Mouse (Mus musculus) erythroblast, adult 5-6 weeks (primary cell): ENCODE results near the gene Tagln. TPM values are rescaled to one million over a fixed set of nuclear protein-coding genes. Genes with fewer than 3 reads are reported as not detected.

Source experiments
- ATAC-seq: replicated peaks from 2 replicates; pipeline ENCODE4 v1.8.0; 2016; ENCODE audit warnings: moderate number of reproducible peaks, mild to moderate bottlenecking, moderate TSS enrichment, inconsistent platforms; ENCODE audit not compliant: poor library complexity, low FRiP score, severe bottlenecking
- total RNA-seq, 2 experiments: library from RNA; stranded (forward) in 1 of 2; stranded (reverse) in 1 of 2; fragments of 150-400 nt in 1 of 2; fragments of 200-764, 138-1000 nt in 1 of 2; gene quantifications; 2 replicates each; pipeline versions ENCODE4 v1.2.3 to v1.2.4; 2015 to 2017; ENCODE audit warnings: low replicate concordance in 2 of 2

Gene Tagln
- 1.5 TPM in 1 of 2 replicates, not detected in the other for total RNA-seq (2015; ENCODE audit: low replicate concordance)
- 3.1 TPM in 1 of 2 replicates, not detected in the other for total RNA-seq (2017; ENCODE audit: low replicate concordance)

- no peak for ATAC-seq
Measured at GRCm38 (mm10) chr9:45935628-45936210, at the start of gene Tagln. Tagln (minus strand) TSS chr9:45936058.

- ATAC-seq: 0 out of 2 replicates have a peak, but pooled peaks have one; percentile 40
Measured at GRCm38 (mm10) chr9:45985229-45985567, 49.3 kb upstream of the Tagln start.

- ATAC-seq: peak; percentile 90
Measured at GRCm38 (mm10) chr9:45984409-45985228, 48.8 kb upstream of the Tagln start.

- ATAC-seq: peak; percentile 40
Measured at GRCm38 (mm10) chr9:45983676-45984408, 48.0 kb upstream of the Tagln start.

- no peak for ATAC-seq
Measured at GRCm38 (mm10) chr9:45981331-45981730, 45.5 kb upstream of the Tagln start.

GRCm38 (mm10) chr9:45980611-45981010 is 44.8 kb upstream of the Tagln start:
- no peak for ATAC-seq

GRCm38 (mm10) chr9:45979778-45980177 is 43.9 kb upstream of the Tagln start:
- ATAC-seq: peak; percentile 55

GRCm38 (mm10) chr9:45976884-45977283 is 41.0 kb upstream of the Tagln start:
- no peak for ATAC-seq

GRCm38 (mm10) chr9:45963577-45963976 is 27.7 kb upstream of the Tagln start:
- ATAC-seq: no peak

- no peak for ATAC-seq
Measured at GRCm38 (mm10) chr9:45961855-45962254, 26.0 kb upstream of the Tagln start.

- ATAC-seq: no peak
Measured at GRCm38 (mm10) chr9:45959661-45960060, 23.8 kb upstream of the Tagln start.

- ATAC-seq: no peak
Measured at GRCm38 (mm10) chr9:45958851-45959250, 23.0 kb upstream of the Tagln start.

GRCm38 (mm10) chr9:45958023-45958670 is 22.3 kb upstream of the Tagln start:
- no peak for ATAC-seq

GRCm38 (mm10) chr9:45955107-45955963 is 19.5 kb upstream of the Tagln start, which contains the start of gene Sidt2:
Sidt2 (minus strand) TSS chr9:45955258.
- ATAC-seq: peak; percentile 93

GRCm38 (mm10) chr9:45954294-45955106 is 18.6 kb upstream of the Tagln start:
- peak; percentile 50 for ATAC-seq

GRCm38 (mm10) chr9:45953511-45954293 is 17.8 kb upstream of the Tagln start:
- peak; percentile 16; the same call in 1 of the 2 replicates for ATAC-seq

- no peak for ATAC-seq
Measured at GRCm38 (mm10) chr9:45952890-45953289, 17.0 kb upstream of the Tagln start.
